Mouse (Mus musculus): Measurements from ENCODE around the gene Pced1b. TPM values are rescaled to one million over a fixed set of nuclear protein-coding genes. Genes with fewer than 3 reads are reported as not detected.

Gene Pced1b
- polyA plus RNA-seq, 1 experiment, result 8.3 TPM

DNA sequence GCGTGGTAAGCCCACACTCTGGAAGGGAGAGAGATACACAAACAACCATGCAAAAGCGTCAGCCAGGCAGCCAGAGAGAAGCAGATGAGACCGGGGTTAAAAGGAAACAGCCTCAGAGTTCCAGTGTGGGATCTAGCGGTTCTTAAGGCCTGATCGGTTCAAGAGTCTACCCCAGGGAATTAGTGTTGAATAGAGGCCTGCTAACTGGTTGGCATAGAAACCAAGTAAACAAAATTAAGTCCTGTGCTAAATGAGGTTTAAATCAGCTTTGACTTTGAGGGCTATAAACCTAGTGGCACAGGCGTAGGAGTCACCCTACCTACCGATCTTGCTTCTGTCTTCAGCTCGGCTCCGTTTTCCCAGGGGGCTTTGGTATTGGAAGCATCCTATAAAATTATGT is 77.4 kb downstream of the Pced1b start:
- Histone ChIP-seq H3K4me3 (ENCODE audit: control insufficient read depth, low read depth, low read length) (no peak overlapping the region), H3K27ac (ENCODE audit: control insufficient read depth, insufficient read depth, low read depth, low read length) (no peak overlapping the region), H3K36me3 (ENCODE audit: control insufficient read depth, insufficient read depth, low read length) (no peaks in the 10 kb centered on the region), H3K4me1 (ENCODE audit: control insufficient read depth, insufficient read depth, low read length) (peaks cover 2% of the 10 kb centered on the region; the same call in 1 of the 2 replicates), H3K27me3 (ENCODE audit: control insufficient read depth, insufficient read depth, low read length) (no peaks in the 10 kb centered on the region)
- TF ChIP-seq CTCF (IDR thresholded peaks at IDR 0.05; ENCODE audit: control insufficient read depth, insufficient read depth, insufficient replicate concordance, low read depth, low read length) (no peak), POLR2A (IDR thresholded peaks at IDR 0.05; ENCODE audit: control insufficient read depth, low read depth, low read length) (no peak)

DNA sequence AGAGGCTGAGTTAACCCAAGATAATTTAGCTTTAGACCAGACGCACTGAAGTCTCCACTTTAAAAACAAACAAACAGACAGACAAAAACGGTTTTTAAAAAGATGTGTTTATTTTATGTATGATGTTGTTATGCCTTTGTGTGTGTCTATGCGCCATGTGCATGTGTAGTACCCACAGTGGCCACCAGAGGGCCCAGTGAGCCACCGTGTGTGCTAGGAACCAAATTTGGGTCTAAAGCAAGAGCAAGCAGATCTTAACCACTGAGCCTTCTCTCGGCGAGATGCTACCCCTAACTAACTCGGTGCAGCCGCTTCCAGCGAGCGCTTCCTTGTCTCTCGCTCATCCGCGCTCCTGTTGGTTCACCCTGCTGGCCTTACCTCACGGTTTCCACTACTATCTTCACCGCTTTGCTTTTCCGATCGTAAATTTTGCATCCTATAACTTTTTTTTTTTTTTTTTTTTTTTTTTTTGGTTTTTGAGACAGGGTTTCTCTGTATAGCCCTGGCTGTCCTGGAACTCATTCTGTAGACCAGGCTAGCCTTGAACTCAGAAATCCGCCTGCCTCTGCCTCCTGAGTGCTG is 80.7 kb downstream of the Pced1b start:
- Histone ChIP-seq H3K4me1 (ENCODE audit: control insufficient read depth, insufficient read depth, low read length) (peaks cover 2% of the 10 kb centered on the region; the same call in 1 of the 2 replicates), H3K27ac (ENCODE audit: control insufficient read depth, insufficient read depth, low read depth, low read length) (no peak overlapping the region), H3K36me3 (ENCODE audit: control insufficient read depth, insufficient read depth, low read length) (no peaks in the 10 kb centered on the region), H3K27me3 (ENCODE audit: control insufficient read depth, insufficient read depth, low read length) (no peaks in the 10 kb centered on the region), H3K4me3 (ENCODE audit: control insufficient read depth, low read depth, low read length) (peak overlapping the region; percentile 68)
- TF ChIP-seq CTCF (IDR thresholded peaks at IDR 0.05; ENCODE audit: control insufficient read depth, insufficient read depth, insufficient replicate concordance, low read depth, low read length), result peak; percentile 99
- TF ChIP-seq POLR2A (IDR thresholded peaks at IDR 0.05; ENCODE audit: control insufficient read depth, low read depth, low read length), result no peak

- no peak overlapping the region for H3K27ac ChIP-seq (ENCODE audit: control insufficient read depth, insufficient read depth, low read depth, low read length)
- H3K27me3 ChIP-seq (ENCODE audit: control insufficient read depth, insufficient read depth, low read length), result no peaks in the 10 kb centered on the region
- H3K4me1 ChIP-seq (ENCODE audit: control insufficient read depth, insufficient read depth, low read length), result no peaks in the 10 kb centered on the region
- H3K36me3 ChIP-seq (ENCODE audit: control insufficient read depth, insufficient read depth, low read length), result no peaks in the 10 kb centered on the region
- H3K4me3 ChIP-seq (ENCODE audit: control insufficient read depth, low read depth, low read length), result no peak overlapping the region
- TF ChIP-seq CTCF (IDR thresholded peaks at IDR 0.05; ENCODE audit: control insufficient read depth, insufficient read depth, insufficient replicate concordance, low read depth, low read length) (no peak), POLR2A (IDR thresholded peaks at IDR 0.05; ENCODE audit: control insufficient read depth, low read depth, low read length) (no peak)
Measured at GRCm38 (mm10) chr15:97332582-97332981, 85.7 kb downstream of the Pced1b start.

GRCm38 (mm10) chr15:97337636-97338352 is 90.9 kb downstream of the Pced1b start:
- TF ChIP-seq CTCF (IDR thresholded peaks at IDR 0.05; ENCODE audit: control insufficient read depth, insufficient read depth, insufficient replicate concordance, low read depth, low read length) (no peak), POLR2A (IDR thresholded peaks at IDR 0.05; ENCODE audit: control insufficient read depth, low read depth, low read length) (peak; percentile 59; the same call in 1 of the 2 replicates)
- H3K27me3 ChIP-seq (ENCODE audit: control insufficient read depth, insufficient read depth, low read length), result no peaks in the 10 kb centered on the region
- H3K27ac ChIP-seq (ENCODE audit: control insufficient read depth, insufficient read depth, low read depth, low read length), result peak overlapping the region; percentile 86
- H3K4me1 ChIP-seq (ENCODE audit: control insufficient read depth, insufficient read depth, low read length), result peaks cover 8% of the 10 kb centered on the region
- peak overlapping the region; percentile 86 for H3K4me3 ChIP-seq (ENCODE audit: control insufficient read depth, low read depth, low read length)
- no peaks in the 10 kb centered on the region for H3K36me3 ChIP-seq (ENCODE audit: control insufficient read depth, insufficient read depth, low read length)

- Histone ChIP-seq H3K27ac (ENCODE audit: control insufficient read depth, insufficient read depth, low read depth, low read length) (peak overlapping the region; percentile 86), H3K4me3 (ENCODE audit: control insufficient read depth, low read depth, low read length) (peak overlapping the region; percentile 86), H3K27me3 (ENCODE audit: control insufficient read depth, insufficient read depth, low read length) (no peaks in the 10 kb centered on the region), H3K4me1 (ENCODE audit: control insufficient read depth, insufficient read depth, low read length) (peaks cover 8% of the 10 kb centered on the region), H3K36me3 (ENCODE audit: control insufficient read depth, insufficient read depth, low read length) (no peaks in the 10 kb centered on the region)
- TF ChIP-seq CTCF (IDR thresholded peaks at IDR 0.05; ENCODE audit: control insufficient read depth, insufficient read depth, insufficient replicate concordance, low read depth, low read length) (no peak), POLR2A (IDR thresholded peaks at IDR 0.05; ENCODE audit: control insufficient read depth, low read depth, low read length) (no peak)
Measured at GRCm38 (mm10) chr15:97338377-97339060, 91.6 kb downstream of the Pced1b start.

DNA sequence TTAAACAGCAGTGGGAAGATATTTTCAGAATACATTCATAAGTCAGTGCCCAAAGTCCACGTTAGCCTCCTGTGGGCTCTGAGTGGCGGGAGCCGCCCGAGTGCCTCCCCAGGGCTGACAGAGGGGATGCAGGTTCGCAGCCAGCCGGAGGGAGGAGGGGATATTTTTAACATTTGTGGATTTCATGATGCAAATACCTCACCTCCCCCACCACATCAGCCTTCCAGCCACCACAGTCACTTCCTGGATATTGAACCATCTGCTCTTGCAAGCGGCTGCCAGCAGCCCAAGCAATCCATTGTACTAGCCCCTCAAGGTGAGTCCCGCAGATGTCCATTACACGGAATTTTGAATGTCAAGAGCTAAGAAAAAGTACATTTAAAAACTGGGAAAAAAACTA is 95.4 kb downstream of the Pced1b start:
- Histone ChIP-seq H3K4me3 (ENCODE audit: control insufficient read depth, low read depth, low read length) (no peak overlapping the region), H3K36me3 (ENCODE audit: control insufficient read depth, insufficient read depth, low read length) (no peaks in the 10 kb centered on the region), H3K27me3 (ENCODE audit: control insufficient read depth, insufficient read depth, low read length) (no peaks in the 10 kb centered on the region), H3K4me1 (ENCODE audit: control insufficient read depth, insufficient read depth, low read length) (peaks cover 11% of the 10 kb centered on the region), H3K27ac (ENCODE audit: control insufficient read depth, insufficient read depth, low read depth, low read length) (no peak overlapping the region)
- TF ChIP-seq CTCF (IDR thresholded peaks at IDR 0.05; ENCODE audit: control insufficient read depth, insufficient read depth, insufficient replicate concordance, low read depth, low read length) (no peak), POLR2A (IDR thresholded peaks at IDR 0.05; ENCODE audit: control insufficient read depth, low read depth, low read length) (no peak)

DNA sequence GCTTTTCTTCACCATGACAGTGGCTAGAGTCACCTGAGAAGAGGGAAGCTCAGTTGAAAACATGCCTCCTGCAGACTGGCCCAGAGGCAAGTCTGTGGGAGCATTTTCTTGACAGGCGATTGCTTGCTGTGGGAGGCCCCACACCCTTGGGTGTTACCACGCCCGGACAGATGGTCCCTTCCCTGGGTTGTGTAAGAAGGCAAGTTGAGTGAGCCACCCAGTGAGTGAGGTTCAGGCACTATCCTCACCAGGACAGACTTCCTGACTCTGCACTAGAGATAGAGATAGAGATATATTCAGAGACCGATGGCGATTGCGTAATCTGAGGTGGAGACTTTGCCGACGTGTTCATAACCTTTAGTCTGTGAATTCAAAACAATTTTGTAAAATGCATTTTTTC is 96.0 kb downstream of the Pced1b start:
- H3K4me3 ChIP-seq (ENCODE audit: control insufficient read depth, low read depth, low read length), result no peak overlapping the region
- H3K27me3 ChIP-seq (ENCODE audit: control insufficient read depth, insufficient read depth, low read length), result no peaks in the 10 kb centered on the region
- TF ChIP-seq POLR2A (IDR thresholded peaks at IDR 0.05; ENCODE audit: control insufficient read depth, low read depth, low read length) (no peak), CTCF (IDR thresholded peaks at IDR 0.05; ENCODE audit: control insufficient read depth, insufficient read depth, insufficient replicate concordance, low read depth, low read length) (no peak)
- H3K27ac ChIP-seq (ENCODE audit: control insufficient read depth, insufficient read depth, low read depth, low read length), result no peak overlapping the region
- H3K4me1 ChIP-seq (ENCODE audit: control insufficient read depth, insufficient read depth, low read length), result peaks cover 11% of the 10 kb centered on the region
- no peaks in the 10 kb centered on the region for H3K36me3 ChIP-seq (ENCODE audit: control insufficient read depth, insufficient read depth, low read length)

All from testis, adult 2 months (tissue).